Mouse (Mus musculus): ENCODE results near the gene Gpatch2.

Gpatch2 gene

GRCm38 (mm10) chr1:187308523-187308922 lies 93.2 kb downstream of the Gpatch2 start:
- DNase-seq = no peak

- DNase-seq = no peak
These were observed 95.8 kb downstream of the Gpatch2 start for GRCm38 (mm10) chr1:187311122-187311521.

GRCm38 (mm10) chr1:187313323-187313722 lies 98.0 kb downstream of the Gpatch2 start:
- DNase-seq = no peak

GRCm38 (mm10) chr1:187313763-187314162 lies 98.5 kb downstream of the Gpatch2 start:
- no peak for DNase-seq

GRCm38 (mm10) chr1:187314516-187314915 lies 99.2 kb downstream of the Gpatch2 start:
- no peak for DNase-seq

GRCm38 (mm10) chr1:187315821-187316220 lies 100.5 kb downstream of the Gpatch2 start:
- DNase-seq = no peak

- no peak for DNase-seq
These were observed 101.2 kb downstream of the Gpatch2 start for GRCm38 (mm10) chr1:187316555-187316954.

- DNase-seq = no peak
These were observed 106.5 kb downstream of the Gpatch2 start for GRCm38 (mm10) chr1:187321814-187322213.

GRCm38 (mm10) chr1:187322505-187323208 lies 107.3 kb downstream of the Gpatch2 start:
- DNase-seq = no peak

- no peak for DNase-seq
These were observed 107.9 kb downstream of the Gpatch2 start for GRCm38 (mm10) chr1:187323209-187323589.

GRCm38 (mm10) chr1:187342551-187342950 lies 127.2 kb downstream of the Gpatch2 start:
- no peak for DNase-seq

- no peak for DNase-seq
These were observed 129.8 kb downstream of the Gpatch2 start for GRCm38 (mm10) chr1:187345156-187345555.

GRCm38 (mm10) chr1:187346923-187347322 lies 131.6 kb downstream of the Gpatch2 start:
- no peak for DNase-seq

GRCm38 (mm10) chr1:187347606-187348005 lies 132.3 kb downstream of the Gpatch2 start:
- no peak for DNase-seq

- DNase-seq = no peak
These were observed 132.9 kb downstream of the Gpatch2 start for GRCm38 (mm10) chr1:187348053-187348820.

- no peak for DNase-seq
These were observed 133.6 kb downstream of the Gpatch2 start for GRCm38 (mm10) chr1:187348859-187349258.

GRCm38 (mm10) chr1:187356169-187356568 lies 140.9 kb downstream of the Gpatch2 start:
- peak; percentile 7 for DNase-seq

- DNase-seq = no peak
These were observed 141.6 kb downstream of the Gpatch2 start for GRCm38 (mm10) chr1:187356904-187357303.

GRCm38 (mm10) chr1:187360240-187360639 lies 144.9 kb downstream of the Gpatch2 start:
- no peak for DNase-seq

- no peak for DNase-seq
These were observed 147.2 kb downstream of the Gpatch2 start for GRCm38 (mm10) chr1:187362536-187362935.

- no peak for DNase-seq
These were observed 150.1 kb downstream of the Gpatch2 start for GRCm38 (mm10) chr1:187365424-187365823.

- DNase-seq = no peak
These were observed 151.5 kb downstream of the Gpatch2 start for GRCm38 (mm10) chr1:187366806-187367205.

- DNase-seq = no peak
These were observed 153.7 kb downstream of the Gpatch2 start for GRCm38 (mm10) chr1:187369049-187369448.

GRCm38 (mm10) chr1:187373506-187373905 lies 158.2 kb downstream of the Gpatch2 start:
- DNase-seq = no peak

Measured in lung, postnatal 14 days (tissue).